Mouse (Mus musculus) splenic B cell, adult 2 months (primary cell): ENCODE measurements around the gene Ikzf3.

Experiments used
- DNase-seq: peaks from one replicate; pipeline ENCODE4 v3.0.0-alpha.2; 2011; ENCODE audit warnings: low read depth, low spot score
- H3K27me3 ChIP-seq: 2 replicates; pipeline ENCODE4 v1.6.1; 2012; ENCODE audit warnings: mild to moderate bottlenecking, low read length, moderate library complexity, mixed read lengths; ENCODE audit not compliant: control insufficient read depth, poor library complexity, insufficient read depth, severe bottlenecking
- H3K36me3 ChIP-seq: 2 replicates; pipeline ENCODE4 v1.6.1; 2012; ENCODE audit warnings: mild to moderate bottlenecking, low read length, moderate library complexity, mixed read lengths; ENCODE audit not compliant: control insufficient read depth, poor library complexity, insufficient read depth, severe bottlenecking

Gene Ikzf3

GRCm38 (mm10) chr11:98459860-98460259 is 86.0 kb downstream of the Ikzf3 start:
- peaks cover 1% of the 10 kb centered on the region for H3K36me3 ChIP-seq
- H3K27me3 ChIP-seq: no peaks in the 10 kb centered on the region; the same call in 1 of the 2 replicates
- DNase-seq: peak; percentile 66

- Histone ChIP-seq H3K27me3 (no peaks in the 10 kb centered on the region; the same call in 1 of the 2 replicates), H3K36me3 (no peaks in the 10 kb centered on the region; the same call in 1 of the 2 replicates)
- DNase-seq: peak; percentile 92
These were observed 86.6 kb downstream of the Ikzf3 start for GRCm38 (mm10) chr11:98459071-98459741.

GRCm38 (mm10) chr11:98458121-98458990 is 87.5 kb downstream of the Ikzf3 start:
- Histone ChIP-seq H3K27me3 (no peaks in the 10 kb centered on the region; the same call in 1 of the 2 replicates), H3K36me3 (no peaks in the 10 kb centered on the region; the same call in 1 of the 2 replicates)
- DNase-seq: peak; percentile 59

- peak; percentile 98 for DNase-seq
- Histone ChIP-seq H3K36me3 (no peaks in the 10 kb centered on the region; the same call in 1 of the 2 replicates), H3K27me3 (no peaks in the 10 kb centered on the region; the same call in 1 of the 2 replicates)
These were observed 88.3 kb downstream of the Ikzf3 start for GRCm38 (mm10) chr11:98457367-98458120.

GRCm38 (mm10) chr11:98456945-98457344 is 88.9 kb downstream of the Ikzf3 start:
- Histone ChIP-seq H3K27me3 (no peaks in the 10 kb centered on the region; the same call in 1 of the 2 replicates), H3K36me3 (no peaks in the 10 kb centered on the region)
- DNase-seq: no peak

GRCm38 (mm10) chr11:98456545-98456944 is 89.3 kb downstream of the Ikzf3 start:
- Histone ChIP-seq H3K36me3 (no peaks in the 10 kb centered on the region), H3K27me3 (no peaks in the 10 kb centered on the region; the same call in 1 of the 2 replicates)
- DNase-seq: no peak

- Histone ChIP-seq H3K36me3 (no peaks in the 10 kb centered on the region), H3K27me3 (no peaks in the 10 kb centered on the region; the same call in 1 of the 2 replicates)
- peak; percentile 57 for DNase-seq
These were observed 90.3 kb downstream of the Ikzf3 start for GRCm38 (mm10) chr11:98455484-98455883.

- Histone ChIP-seq H3K36me3 (no peaks in the 10 kb centered on the region), H3K27me3 (no peaks in the 10 kb centered on the region)
- DNase-seq: no peak
These were observed 95.7 kb downstream of the Ikzf3 start for GRCm38 (mm10) chr11:98449921-98450771.

- no peaks in the 10 kb centered on the region for H3K27me3 ChIP-seq
- DNase-seq: no peak
- no peaks in the 10 kb centered on the region for H3K36me3 ChIP-seq
These were observed 96.4 kb downstream of the Ikzf3 start for GRCm38 (mm10) chr11:98449419-98449818.

GRCm38 (mm10) chr11:98448191-98448790 is 97.5 kb downstream of the Ikzf3 start:
- H3K27me3 ChIP-seq: no peaks in the 10 kb centered on the region
- no peak for DNase-seq
- no peaks in the 10 kb centered on the region for H3K36me3 ChIP-seq

- DNase-seq: no peak
- no peaks in the 10 kb centered on the region for H3K36me3 ChIP-seq
- H3K27me3 ChIP-seq: no peaks in the 10 kb centered on the region
These were observed 98.4 kb downstream of the Ikzf3 start for GRCm38 (mm10) chr11:98447475-98447834.

- no peak for DNase-seq
- no peaks in the 10 kb centered on the region for H3K36me3 ChIP-seq
- H3K27me3 ChIP-seq: no peaks in the 10 kb centered on the region
These were observed 99.0 kb downstream of the Ikzf3 start for GRCm38 (mm10) chr11:98446562-98447474.

GRCm38 (mm10) chr11:98446213-98446561 is 99.6 kb downstream of the Ikzf3 start, which contains the start of gene Grb7:
TSS of gene Grb7 (plus strand) at chr11:98446394.
- DNase-seq: no peak
- Histone ChIP-seq H3K36me3 (no peaks in the 10 kb centered on the region), H3K27me3 (no peaks in the 10 kb centered on the region)
